Mouse (Mus musculus): Measurements from ENCODE around the gene Nedd8. TPM values are rescaled to one million over a fixed set of nuclear protein-coding genes. Genes with fewer than 3 reads are reported as not detected.

The Nedd8 gene
- polyA plus RNA-seq, 1 experiment from 2014 or later, result 462 TPM

DNA sequence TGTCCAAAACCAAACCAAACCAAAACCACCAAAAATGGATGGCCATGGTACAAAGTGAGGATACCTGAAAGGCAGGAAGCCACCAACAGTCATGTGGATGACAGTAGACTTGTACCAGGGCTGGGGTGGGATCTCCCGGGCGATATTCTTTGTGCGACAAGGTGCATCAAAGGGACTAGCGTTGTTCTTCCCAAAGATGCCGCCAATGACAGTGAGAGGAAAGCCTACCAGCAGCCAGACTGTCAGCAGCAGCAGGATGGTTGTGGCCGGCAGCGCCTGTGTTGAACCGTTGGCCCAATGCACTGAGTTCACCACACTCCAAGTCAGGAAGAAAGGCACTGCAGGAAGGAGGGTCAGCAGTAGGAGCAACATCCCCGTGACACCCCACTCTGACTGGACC lies 34.1 kb downstream of the Nedd8 start, which contains the start of gene Gm49378:
Gene Gm49378, minus strand, starts transcription at position 101 of the 400 bp plus-strand sequence.
- H3K9ac ChIP-seq, result no peak within 1 kb of the TSS
- H3K4me3 ChIP-seq, result no peak within 1 kb of the TSS
- H3K27me3 ChIP-seq, result no peaks in the 10 kb centered on the region
- peaks cover 68% of the 10 kb centered on the region for H3K36me3 ChIP-seq
- no peak for ATAC-seq (replicated peaks; ENCODE audit: insufficient number of reproducible peaks, insufficient read depth, low FRiP score, low read depth)
- H3K9me3 ChIP-seq (replicated peaks), result no peaks in the 10 kb centered on the region
- no peak within 1 kb of the TSS for H3K4me2 ChIP-seq
- no peak within 1 kb of the TSS for H3K27ac ChIP-seq
- H3K4me1 ChIP-seq (replicated peaks), result peaks cover 26% of the 10 kb centered on the region
- 90% methylated on average over 9 of the region's 9 CpGs for WGBS

DNA sequence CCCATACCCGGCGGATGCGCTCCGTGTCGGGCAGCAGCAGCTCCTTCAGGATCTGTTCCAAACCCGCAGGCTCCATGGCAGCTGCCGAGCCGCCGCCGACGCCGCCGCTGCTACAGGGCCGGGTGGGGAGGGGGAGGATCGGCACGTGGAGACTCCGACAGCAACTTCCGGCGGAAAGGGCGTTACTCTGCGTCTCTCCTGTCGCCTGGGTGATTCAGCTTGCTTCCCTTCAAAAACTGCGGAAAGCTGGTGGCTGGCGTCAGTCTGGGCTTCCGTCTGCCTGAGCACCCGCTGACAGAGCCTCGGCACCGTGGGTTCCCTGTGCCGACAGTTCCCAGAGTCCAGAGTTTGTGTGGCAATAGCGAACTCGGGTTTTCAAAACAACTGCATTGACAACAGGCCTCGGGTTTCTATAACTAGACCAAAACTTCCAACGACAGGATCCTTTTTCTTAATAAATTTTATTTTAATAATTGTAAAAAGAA lies 36.4 kb downstream of the Nedd8 start, which contains the start of gene Ipo4:
Gene Ipo4, minus strand, starts transcription at position 435 of the 485 bp plus-strand sequence.
- ATAC-seq (replicated peaks; ENCODE audit: insufficient number of reproducible peaks, insufficient read depth, low FRiP score, low read depth), result peak; percentile 87
- peak within 1 kb of the TSS; percentile 76 for H3K27ac ChIP-seq
- peak within 1 kb of the TSS; percentile 73 for H3K9ac ChIP-seq
- peak within 1 kb of the TSS; percentile 97 for H3K4me2 ChIP-seq
- peaks cover 20% of the 10 kb centered on the region for H3K4me1 ChIP-seq (replicated peaks)
- H3K27me3 ChIP-seq, result no peaks in the 10 kb centered on the region
- WGBS, result 1% methylated on average over 33 of the region's 33 CpGs
- H3K36me3 ChIP-seq, result peaks cover 81% of the 10 kb centered on the region
- no peaks in the 10 kb centered on the region for H3K9me3 ChIP-seq (replicated peaks)
- peak within 1 kb of the TSS; percentile 71 for H3K4me3 ChIP-seq

DNA sequence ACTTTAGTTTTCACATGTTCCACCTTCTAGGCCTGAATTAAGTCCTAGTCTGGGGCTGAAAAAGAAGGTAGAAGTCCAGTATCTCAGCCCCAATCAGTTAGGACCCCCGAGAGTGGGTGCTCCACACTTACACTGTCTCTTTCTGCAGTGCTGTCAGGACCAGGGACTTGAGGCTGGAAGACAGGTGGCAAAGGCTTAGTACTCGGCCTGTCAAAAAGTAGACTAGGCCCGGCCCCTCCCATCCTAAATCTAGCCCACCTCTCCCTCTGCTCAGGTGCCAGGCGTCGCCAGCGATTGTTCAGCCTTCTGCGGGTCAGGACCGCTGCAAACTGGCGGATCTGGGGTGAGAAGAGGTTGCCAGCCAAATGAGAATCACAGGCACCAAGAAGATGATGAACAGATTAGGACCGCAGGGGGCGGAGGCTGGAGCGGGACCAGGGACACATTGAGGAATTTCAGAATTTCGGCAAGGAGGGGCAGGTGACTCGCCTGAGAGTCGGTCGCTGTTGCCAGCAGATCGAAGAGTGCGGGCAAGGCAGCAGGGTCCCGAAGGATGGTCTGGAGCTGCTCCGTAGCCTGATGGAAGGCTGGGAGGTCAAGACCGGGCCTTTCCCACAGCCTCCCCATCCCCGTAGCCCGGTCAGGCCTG lies 36.9 kb downstream of the Nedd8 start:
- ATAC-seq (replicated peaks; ENCODE audit: insufficient number of reproducible peaks, insufficient read depth, low FRiP score, low read depth), result peak; percentile 36
- Histone ChIP-seq H3K9ac (peak overlapping the region; percentile 73), H3K9me3 (replicated peaks) (no peaks in the 10 kb centered on the region), H3K27me3 (no peaks in the 10 kb centered on the region), H3K4me3 (peak overlapping the region; percentile 71), H3K4me1 (replicated peaks) (peaks cover 20% of the 10 kb centered on the region), H3K27ac (peak overlapping the region; percentile 76), H3K4me2 (peak overlapping the region; percentile 97), H3K36me3 (peaks cover 82% of the 10 kb centered on the region)
- WGBS, result 3% methylated on average over 23 of the region's 23 CpGs

DNA sequence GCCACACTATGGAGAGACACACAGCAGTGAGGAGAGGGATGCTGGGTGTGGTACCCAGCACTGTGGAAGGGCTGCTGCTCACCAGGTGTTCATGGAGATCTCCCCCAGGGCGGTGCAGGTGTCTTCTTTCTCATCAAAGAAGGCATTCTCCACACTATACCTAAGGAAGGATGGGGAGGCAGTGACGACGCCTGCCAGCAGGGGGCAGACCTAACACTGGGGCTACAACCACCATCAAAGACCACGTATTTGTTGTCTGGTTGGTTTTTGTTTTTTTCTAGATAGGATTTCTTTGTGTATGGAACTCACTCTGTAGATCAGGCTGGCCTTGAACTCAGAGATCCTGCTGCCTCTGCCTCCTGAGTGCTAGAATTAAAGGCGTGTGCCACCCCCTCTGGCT lies 42.6 kb downstream of the Nedd8 start:
- Histone ChIP-seq H3K27ac (no peak overlapping the region), H3K4me2 (no peak overlapping the region), H3K4me3 (no peak overlapping the region), H3K27me3 (no peaks in the 10 kb centered on the region), H3K9ac (no peak overlapping the region), H3K36me3 (peaks cover 95% of the 10 kb centered on the region), H3K9me3 (replicated peaks) (no peaks in the 10 kb centered on the region), H3K4me1 (replicated peaks) (peaks cover 9% of the 10 kb centered on the region; the same call in 1 of the 2 replicates)
- ATAC-seq (replicated peaks; ENCODE audit: insufficient number of reproducible peaks, insufficient read depth, low FRiP score, low read depth), result no peak
- WGBS, result 57% methylated on average over 5 of the region's 5 CpGs

DNA sequence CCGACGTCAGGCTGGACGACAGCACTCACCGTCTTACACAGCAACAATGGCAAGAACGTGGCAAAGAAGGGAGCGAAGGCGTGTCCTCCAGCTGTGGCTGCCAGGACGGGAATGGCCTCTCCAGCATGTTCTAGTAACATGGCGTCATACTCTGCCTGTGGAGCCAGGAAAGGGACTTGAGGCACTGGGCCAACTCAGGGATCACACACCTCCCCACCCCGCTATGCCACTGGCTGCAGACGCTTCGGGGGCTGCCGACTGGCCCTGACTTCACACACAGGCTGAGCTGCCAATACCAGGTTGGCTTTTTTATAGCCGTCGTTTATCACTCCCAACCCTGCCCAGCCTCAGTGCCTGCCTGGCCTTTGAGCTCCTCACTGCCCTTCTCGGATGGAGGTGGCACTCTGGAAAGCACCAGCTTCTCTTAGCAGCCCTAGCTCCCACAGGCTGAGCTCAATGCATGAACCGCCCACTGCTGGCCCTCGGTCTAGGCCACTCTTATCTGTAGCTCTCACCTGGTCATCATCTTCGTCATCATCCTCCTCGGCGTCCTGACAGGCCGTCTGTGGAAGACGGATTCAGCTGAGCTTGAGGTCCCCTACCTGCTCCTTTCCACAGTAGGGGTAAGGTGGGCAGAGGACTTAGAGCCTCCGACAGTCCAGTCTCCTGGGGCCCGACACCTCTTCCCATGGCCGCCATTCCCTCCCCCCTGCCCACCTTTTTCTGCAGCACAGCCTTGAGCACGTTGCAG lies 43.7 kb downstream of the Nedd8 start:
- no peaks in the 10 kb centered on the region for H3K9me3 ChIP-seq (replicated peaks)
- 85% methylated on average over 27 of the region's 27 CpGs for WGBS
- H3K4me1 ChIP-seq (replicated peaks), result 0 out of 2 replicates have a peak, but pooled peaks cover 4% of the 10 kb centered on the region
- no peak overlapping the region for H3K9ac ChIP-seq
- no peak for ATAC-seq (replicated peaks; ENCODE audit: insufficient number of reproducible peaks, insufficient read depth, low FRiP score, low read depth)
- H3K27ac ChIP-seq, result no peak overlapping the region
- no peaks in the 10 kb centered on the region for H3K27me3 ChIP-seq
- peaks cover 85% of the 10 kb centered on the region for H3K36me3 ChIP-seq
- no peak overlapping the region for H3K4me2 ChIP-seq
- no peak overlapping the region for H3K4me3 ChIP-seq

DNA sequence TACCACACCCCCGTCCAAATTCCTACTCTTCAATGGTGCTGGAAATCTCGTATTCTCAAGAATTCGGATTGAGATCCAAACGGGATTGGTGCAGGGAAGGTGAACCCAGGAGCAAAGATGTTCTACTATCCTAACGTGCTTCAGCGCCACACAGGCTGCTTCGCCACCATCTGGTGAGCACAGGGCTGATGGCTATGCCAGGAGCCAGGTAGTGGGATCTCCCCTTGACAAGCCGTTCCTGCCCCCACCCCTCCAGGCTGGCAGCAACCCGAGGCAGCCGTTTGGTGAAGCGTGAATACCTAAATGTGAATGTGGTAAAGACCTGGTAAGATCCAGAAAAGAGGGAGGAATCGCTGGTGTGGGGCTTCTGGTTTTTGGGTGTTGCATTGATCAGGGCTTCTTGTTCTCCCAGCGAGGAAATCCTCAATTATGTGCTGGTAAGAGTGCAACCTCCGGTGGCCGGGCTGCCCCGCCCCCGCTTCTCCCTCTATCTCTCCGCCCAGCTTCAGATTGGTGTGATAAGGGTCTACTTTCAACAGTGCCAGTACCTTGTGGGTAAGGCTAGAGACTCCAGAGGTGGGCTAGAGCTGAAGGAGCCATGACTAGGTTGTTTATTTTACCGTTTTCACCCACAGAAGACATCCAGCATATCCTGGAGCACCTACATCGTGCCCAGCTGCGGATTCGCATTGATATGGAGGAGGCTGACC lies 53.3 kb downstream of the Nedd8 start:
- Histone ChIP-seq H3K4me2 (peak overlapping the region; percentile 56), H3K4me1 (replicated peaks) (peaks cover 8% of the 10 kb centered on the region), H3K27me3 (no peaks in the 10 kb centered on the region), H3K4me3 (peak overlapping the region; percentile 32), H3K9ac (peak overlapping the region; percentile 29; the same call in 1 of the 2 replicates), H3K27ac (no peak overlapping the region), H3K9me3 (replicated peaks) (no peaks in the 10 kb centered on the region), H3K36me3 (no peaks in the 10 kb centered on the region)
- no peak for ATAC-seq (replicated peaks; ENCODE audit: insufficient number of reproducible peaks, insufficient read depth, low FRiP score, low read depth)
- 31% methylated on average over 22 of the region's 22 CpGs for WGBS

DNA sequence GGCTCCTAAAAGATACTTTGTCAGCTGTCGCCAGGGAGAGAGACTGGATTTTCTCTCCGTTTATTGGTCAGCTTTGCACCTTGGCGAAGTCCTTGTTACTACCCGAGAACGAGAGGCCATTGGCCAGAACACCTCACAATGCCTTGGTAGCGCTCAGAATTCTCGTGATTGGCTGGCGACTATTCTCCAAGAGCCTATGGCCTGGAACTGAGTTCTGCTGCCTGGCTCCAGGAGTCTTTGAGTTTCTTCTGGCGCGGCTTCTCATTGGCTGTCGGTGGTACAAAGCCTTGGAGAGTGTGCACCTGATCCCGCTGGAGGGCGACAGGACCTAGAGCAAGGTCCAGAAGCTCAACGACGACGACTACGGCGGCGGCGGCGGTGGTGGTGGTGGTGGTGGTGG lies 54.1 kb downstream of the Nedd8 start, which contains the start of gene Rec8:
Gene Rec8, plus strand, starts transcription at position 216 of the 400 bp plus-strand sequence.
- Histone ChIP-seq H3K4me3 (peak within 1 kb of the TSS; percentile 32), H3K27ac (no peak within 1 kb of the TSS), H3K4me2 (peak within 1 kb of the TSS; percentile 56), H3K27me3 (no peaks in the 10 kb centered on the region), H3K9ac (peak within 1 kb of the TSS; percentile 29; the same call in 1 of the 2 replicates), H3K4me1 (replicated peaks) (peaks cover 10% of the 10 kb centered on the region), H3K36me3 (no peaks in the 10 kb centered on the region), H3K9me3 (replicated peaks) (no peaks in the 10 kb centered on the region)
- WGBS, result 15% methylated on average over 21 of the region's 21 CpGs
- peak; percentile 83 for ATAC-seq (replicated peaks; ENCODE audit: insufficient number of reproducible peaks, insufficient read depth, low FRiP score, low read depth)

DNA sequence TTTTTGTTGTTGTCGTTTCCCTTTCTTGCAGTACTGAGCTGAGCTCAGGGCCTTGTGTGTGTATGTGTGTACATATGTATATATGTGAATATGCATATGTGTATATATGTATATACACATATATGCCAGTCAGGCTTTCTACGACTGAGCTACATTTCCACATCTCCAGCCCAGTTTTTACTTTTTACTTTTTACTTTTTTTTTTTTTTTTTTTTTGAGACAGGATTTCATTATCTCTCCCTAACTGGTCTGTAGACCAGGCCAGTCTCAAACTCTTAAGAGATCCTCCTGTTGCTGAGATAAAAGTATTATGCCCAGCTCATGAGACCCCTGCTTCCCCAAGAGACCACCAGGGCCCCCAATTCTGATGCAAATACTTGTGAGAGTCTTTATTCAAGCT lies 55.1 kb downstream of the Nedd8 start:
- Histone ChIP-seq H3K27ac (no peak overlapping the region), H3K36me3 (no peaks in the 10 kb centered on the region), H3K4me1 (replicated peaks) (peaks cover 15% of the 10 kb centered on the region), H3K4me2 (no peak overlapping the region), H3K9me3 (replicated peaks) (no peaks in the 10 kb centered on the region), H3K27me3 (no peaks in the 10 kb centered on the region), H3K9ac (no peak overlapping the region), H3K4me3 (no peak overlapping the region)
- ATAC-seq (replicated peaks; ENCODE audit: insufficient number of reproducible peaks, insufficient read depth, low FRiP score, low read depth), result no peak
- 82% methylated on average over 2 of the region's 2 CpGs for WGBS

DNA sequence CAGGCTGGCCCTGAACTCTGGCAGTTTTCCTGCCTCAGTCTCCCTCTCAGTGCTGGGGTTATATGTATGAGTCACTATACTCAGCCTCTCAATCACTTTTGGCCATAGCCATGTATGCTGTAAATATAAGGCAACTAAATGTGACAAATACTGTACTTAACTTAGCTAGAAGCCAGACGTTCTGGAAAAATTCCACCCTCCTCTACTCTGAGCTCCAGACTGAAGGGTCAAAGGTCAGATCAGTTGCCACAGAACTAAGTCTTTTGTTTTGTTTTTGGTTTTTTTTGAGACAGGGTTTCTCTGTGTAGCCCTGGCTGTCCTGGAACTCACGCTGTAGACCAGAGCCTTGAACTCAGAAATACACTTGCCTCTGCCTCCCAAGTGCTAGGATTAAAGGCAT lies 56.0 kb downstream of the Nedd8 start:
- Histone ChIP-seq H3K9ac (no peak overlapping the region), H3K9me3 (replicated peaks) (no peaks in the 10 kb centered on the region), H3K4me1 (replicated peaks) (peaks cover 15% of the 10 kb centered on the region), H3K4me2 (no peak overlapping the region), H3K27me3 (no peaks in the 10 kb centered on the region), H3K4me3 (no peak overlapping the region), H3K36me3 (no peaks in the 10 kb centered on the region), H3K27ac (no peak overlapping the region)
- 58% methylated on average over 2 of the region's 2 CpGs for WGBS
- no peak for ATAC-seq (replicated peaks; ENCODE audit: insufficient number of reproducible peaks, insufficient read depth, low FRiP score, low read depth)

DNA sequence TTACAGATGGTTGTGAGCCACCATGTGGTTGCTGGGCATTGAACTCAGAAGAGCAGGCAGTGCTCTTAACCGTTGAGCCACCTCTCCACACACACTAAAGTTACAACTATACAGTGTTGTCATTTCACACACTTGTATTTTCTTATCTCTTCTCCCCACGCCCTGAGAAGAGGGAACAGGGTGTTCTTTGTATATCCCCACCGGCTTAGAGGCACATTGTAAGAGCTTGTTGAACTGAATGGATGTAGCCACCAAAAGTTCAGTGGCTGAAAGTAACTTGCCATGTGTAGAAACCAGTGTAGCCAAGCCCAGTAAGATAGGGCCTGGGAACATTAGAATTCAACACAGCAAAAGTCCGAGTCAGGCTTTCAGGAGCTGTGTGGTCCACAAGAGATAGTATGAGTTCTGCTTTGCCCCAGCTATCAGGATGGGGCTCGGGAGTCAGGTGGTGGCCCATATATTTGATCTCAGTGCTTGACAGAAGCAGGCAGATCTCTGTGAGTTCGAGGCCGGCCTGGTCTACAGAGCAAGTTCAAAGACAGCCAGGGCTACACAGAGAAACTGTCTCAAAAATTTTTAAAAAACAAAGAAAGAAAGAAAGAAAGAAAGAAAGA lies 57.3 kb downstream of the Nedd8 start:
- Histone ChIP-seq H3K9ac (no peak overlapping the region), H3K9me3 (replicated peaks) (no peaks in the 10 kb centered on the region), H3K4me2 (no peak overlapping the region), H3K4me1 (replicated peaks) (peaks cover 15% of the 10 kb centered on the region), H3K27me3 (no peaks in the 10 kb centered on the region), H3K4me3 (no peak overlapping the region), H3K36me3 (peaks cover 3% of the 10 kb centered on the region), H3K27ac (no peak overlapping the region)
- ATAC-seq (replicated peaks; ENCODE audit: insufficient number of reproducible peaks, insufficient read depth, low FRiP score, low read depth), result no peak
- WGBS, result 58% methylated on average over 7 of the region's 7 CpGs

DNA sequence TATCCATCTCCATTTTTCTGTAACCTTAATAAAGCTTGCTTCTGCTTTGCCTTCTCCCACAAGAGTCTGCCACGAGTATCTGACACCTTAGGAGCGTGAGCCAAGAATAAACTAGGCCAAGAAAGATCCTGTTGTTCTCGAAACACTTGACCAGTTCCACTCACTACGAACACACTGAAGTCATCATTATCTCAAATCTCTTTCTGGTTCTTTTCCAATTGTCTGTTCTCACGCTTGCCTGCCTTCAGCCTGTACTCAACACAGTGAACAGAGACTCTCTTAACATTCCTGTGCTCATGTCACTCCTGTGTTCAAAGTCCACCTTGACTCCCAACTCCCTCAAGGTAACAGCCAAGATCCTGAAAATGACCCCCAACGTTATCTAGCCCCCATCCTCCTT lies 58.6 kb downstream of the Nedd8 start:
- Histone ChIP-seq H3K36me3 (peaks cover 15% of the 10 kb centered on the region), H3K27ac (0 out of 2 replicates have a peak overlapping the region, but pooled peaks have one; percentile 26), H3K4me1 (replicated peaks) (peaks cover 9% of the 10 kb centered on the region), H3K9ac (no peak overlapping the region), H3K27me3 (no peaks in the 10 kb centered on the region), H3K4me3 (no peak overlapping the region), H3K9me3 (replicated peaks) (no peaks in the 10 kb centered on the region), H3K4me2 (no peak overlapping the region)
- ATAC-seq (replicated peaks; ENCODE audit: insufficient number of reproducible peaks, insufficient read depth, low FRiP score, low read depth), result no peak
- 30% methylated on average over 6 of the region's 6 CpGs for WGBS
